In genomic region chr9:57148144-57148878, GRCm38 (mm10) we compare ENCODE assay signal across 8 mouse cellular contexts. TPM values are rescaled to one million over a fixed set of nuclear protein-coding genes. Genes with fewer than 3 reads are reported as not detected.
DNase-seq lines count a peak whose midpoint lies in the region; ATAC-seq lines count a peak whose summit lies in the region.

Gene Neil1, minus strand, starts transcription at chr9:57148305.

- H3K4me1 ChIP-seq in hindbrain, embryonic 14.5 days (replicated peaks; ENCODE audit: control insufficient read depth, insufficient read depth, low read length), result peaks cover 18% of the 10 kb centered on the region

- peak; percentile 60 for DNase-seq in WW6 (ENCODE audit: low read depth, low spot score)
- peak; percentile 84 to 88 for DNase-seq in cerebellum, postnatal 36 days
- peak; percentile 79 to 81 for DNase-seq in frontal cortex, postnatal 25 days (ENCODE audit: low spot score in 2 of 2)
- peak; percentile 90 for DNase-seq in hindbrain, embryonic 14.5 days (ENCODE audit: low spot score)
- peak; percentile 72 to 76 for DNase-seq in layer of hippocampus, postnatal 25 days (ENCODE audit: extremely low spot score in 1 of 2, low spot score in 1 of 2)
- peak; percentile 84 for DNase-seq in lung, postnatal 14 days
- peak; percentile 79 for DNase-seq in ovary, postnatal 36 days (ENCODE audit: low spot score)
- DNase-seq in thymus, postnatal 14 days, result peak; percentile 80

- H3K4me2 ChIP-seq in hindbrain, embryonic 14.5 days (replicated peaks), result peak within 1 kb of the TSS; percentile 61

- peak within 1 kb of the TSS; percentile 87 for H3K27ac ChIP-seq in hindbrain, embryonic 14.5 days

- peaks cover 15% of the 10 kb centered on the region for H3K36me3 ChIP-seq in hindbrain, embryonic 14.5 days (replicated peaks; ENCODE audit: control insufficient read depth, insufficient read depth)

- peak; percentile 92 for ATAC-seq in hindbrain, embryonic 14.5 days (ENCODE audit: low FRiP score)

- H3K27me3 ChIP-seq in hindbrain, embryonic 14.5 days (ENCODE audit: control insufficient read depth, insufficient read depth, low read length), result no peaks in the 10 kb centered on the region

- WGBS in hindbrain, embryonic 14.5 days, result under 1% methylated on average over 27 of the region's 27 CpGs

- H3K9me3 ChIP-seq in hindbrain, embryonic 14.5 days (ENCODE audit: control insufficient read depth, low read length), result no peaks in the 10 kb centered on the region

- peak within 1 kb of the TSS; percentile 45 for H3K4me3 ChIP-seq in hindbrain, embryonic 14.5 days (replicated peaks; ENCODE audit: low read length)

- H3K9ac ChIP-seq in hindbrain, embryonic 14.5 days, result peak within 1 kb of the TSS; percentile 55

RNA-seq across cellular contexts. Expression of gene Neil1, which starts in this region (rescaled TPM):
- 6.1 and 7.4 TPM in 2 replicates for polyA plus RNA-seq in hindbrain, embryonic 14.5 days (2014; fragmentation: Nextera tagmentation; extraction: Ambion mirVana)
- total RNA-seq in layer of hippocampus, postnatal 25 days (2021), result 1 to 10 TPM; 8.8 to 9.3 TPM

Comparison
In these comparisons a context has a peak if more than half of its experiments do, and no peak if none do; other contexts are left out.
1. Peak in every context shown above with its lines: DNase-seq, ATAC-seq, H3K4me3 ChIP-seq and H3K27ac ChIP-seq.